Mouse (Mus musculus) MN1 (cell line): ENCODE results near the gene Zfp599.
"Not testable (repeated sequence)": the region's sequence is repeated elsewhere in the genome, so short reads cannot be mapped to it uniquely, and the experiment has no call there.

Source experiments
- DNase-seq: peaks from one replicate; pipeline ENCODE4 v3.0.0-alpha.2; 2016; ENCODE audit warnings: low spot score

The Zfp599 gene

DNA sequence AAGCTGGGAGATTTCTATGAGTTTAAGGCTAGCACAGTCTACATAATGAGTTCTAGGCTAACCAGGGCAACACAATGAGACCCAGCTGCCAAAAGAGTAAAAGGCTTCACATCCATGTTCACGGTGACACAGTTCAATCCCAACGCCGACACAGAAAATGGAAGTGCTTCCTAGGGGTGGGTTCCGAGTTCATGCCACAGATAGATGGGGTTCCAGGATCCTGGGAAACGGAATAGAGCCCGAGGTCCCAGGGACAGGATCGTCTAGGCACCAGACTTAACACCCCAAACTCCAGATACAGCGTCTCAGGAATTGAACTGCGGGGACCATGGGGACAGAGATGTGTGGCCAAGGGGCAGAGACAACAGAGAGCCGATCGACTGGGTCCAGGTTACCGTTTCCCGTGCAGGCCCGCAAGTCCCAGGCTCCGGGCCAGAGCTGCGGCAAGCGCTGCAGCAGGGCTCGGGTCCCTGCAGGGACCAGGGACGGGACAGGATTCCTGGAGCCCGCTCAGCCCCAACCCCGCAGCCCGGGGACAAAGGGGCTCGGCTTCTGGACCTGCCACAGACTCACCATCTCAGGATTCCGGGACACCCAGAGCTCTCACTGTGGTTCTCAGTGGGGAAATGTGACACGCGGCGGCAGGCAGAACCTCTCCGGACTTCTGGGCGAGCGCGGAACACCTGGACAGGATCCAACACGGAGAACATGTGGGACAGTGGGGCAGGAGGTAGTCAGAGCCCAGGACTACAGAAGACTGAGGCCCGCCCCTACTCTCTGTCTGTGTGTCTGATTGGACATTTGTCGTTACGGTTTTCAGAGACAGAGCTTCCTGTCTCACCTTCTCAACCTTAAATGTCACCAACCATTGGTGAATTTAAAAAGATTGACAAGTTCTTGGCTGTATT is at the start of gene Zfp599:
Gene Zfp599, minus strand, starts transcription at position 712 of the 908 bp plus-strand sequence.
- DNase-seq, result peak; percentile 64

DNA sequence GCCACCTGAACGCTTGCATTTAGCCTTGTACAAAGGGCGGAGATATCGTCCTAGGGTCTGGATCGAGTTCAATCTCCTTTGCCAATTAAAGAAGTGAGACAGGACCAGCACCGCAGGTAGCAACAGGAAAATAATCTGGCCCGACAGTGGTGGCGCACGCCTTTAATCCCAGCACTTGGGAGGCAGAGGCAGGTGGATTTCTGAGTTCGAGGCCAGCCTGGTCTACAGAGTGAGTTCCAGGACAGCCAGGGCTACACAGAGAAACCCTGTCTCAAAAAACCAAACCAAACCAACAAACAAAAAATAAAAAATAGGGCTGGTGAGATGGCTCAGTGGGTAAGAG is 48.2 kb upstream of the Zfp599 start:
- not testable (repeated sequence) for DNase-seq

DNA sequence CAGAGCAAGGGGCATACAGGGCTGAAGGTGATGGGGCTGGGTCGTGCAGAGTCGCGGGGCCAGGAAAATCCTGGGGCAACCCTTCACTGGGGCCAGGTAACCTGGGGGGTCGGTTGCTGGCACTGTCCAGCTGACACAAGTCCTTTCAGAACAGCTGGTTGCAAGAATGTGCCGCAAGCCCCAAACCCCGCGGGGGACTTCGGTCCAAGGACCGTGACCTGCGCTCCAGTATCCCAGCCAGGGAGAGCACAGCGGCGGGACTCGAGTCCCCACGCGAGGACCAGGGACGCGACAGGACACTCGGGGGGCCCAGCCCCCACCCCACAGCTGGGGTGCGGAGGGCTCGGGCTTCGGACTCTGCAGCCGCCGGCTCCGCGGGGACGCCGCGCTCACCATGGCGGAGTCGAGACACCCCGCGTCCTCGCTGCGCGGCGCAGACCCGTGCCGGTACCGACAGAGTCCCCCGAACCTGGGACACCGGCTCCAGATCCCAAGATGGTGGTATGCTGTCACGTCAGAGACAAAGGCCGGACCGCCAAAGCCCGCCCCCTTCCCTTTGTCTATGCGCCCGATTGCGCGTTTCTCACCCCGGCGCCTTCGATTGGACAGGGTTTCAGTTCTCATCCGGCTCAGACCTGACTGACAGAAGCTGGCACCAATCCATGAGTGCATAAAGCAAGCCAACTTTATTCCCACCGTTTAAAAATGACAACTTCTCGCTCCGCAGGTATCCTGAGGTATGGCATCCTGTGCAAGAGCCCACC is 47.6 kb upstream of the Zfp599 start, which contains the start of gene Zfp810:
Gene Zfp810, minus strand, starts transcription at position 493 of the 764 bp plus-strand sequence.
- DNase-seq, result peak; percentile 91

DNA sequence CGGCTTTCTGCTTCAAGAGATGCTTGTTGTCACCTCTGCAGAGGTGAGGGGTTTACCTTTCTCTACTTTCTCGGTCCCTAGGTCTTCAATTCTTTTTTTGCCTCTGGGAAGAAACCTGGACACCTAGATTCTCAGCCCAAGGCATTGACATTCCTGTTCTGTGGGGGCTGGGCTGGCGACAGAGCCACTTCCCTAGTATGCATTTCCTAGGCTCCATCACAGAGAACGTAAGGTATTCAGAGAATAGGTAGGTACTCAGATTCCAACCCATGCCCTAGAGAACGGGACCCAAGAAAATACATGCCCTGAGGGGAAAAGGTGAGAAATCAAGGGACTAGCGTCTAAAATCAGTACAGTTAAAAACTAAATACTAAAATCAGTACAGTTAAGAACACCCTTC is 47.0 kb upstream of the Zfp599 start:
- DNase-seq, result no peak

DNA sequence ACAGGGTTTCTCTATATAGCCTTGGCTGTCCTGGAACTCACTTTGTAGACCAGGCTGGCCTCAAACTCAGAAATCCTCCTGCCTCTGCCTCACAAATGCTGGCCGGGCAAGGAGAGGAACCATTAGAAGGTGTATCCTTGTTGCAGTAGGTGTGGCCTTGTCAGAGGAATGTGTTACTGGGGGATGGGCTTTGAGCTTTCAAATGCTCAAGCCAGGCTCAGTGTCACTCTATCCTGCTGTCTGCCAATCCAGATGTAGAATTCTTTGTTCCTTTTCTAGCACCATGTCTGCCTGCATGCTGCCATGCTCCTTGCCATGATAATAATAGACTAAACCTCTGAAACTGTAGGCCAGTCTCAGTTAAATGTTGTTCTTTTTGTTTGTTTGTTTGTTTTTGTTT is 42.5 kb upstream of the Zfp599 start:
- DNase-seq, result no peak

DNA sequence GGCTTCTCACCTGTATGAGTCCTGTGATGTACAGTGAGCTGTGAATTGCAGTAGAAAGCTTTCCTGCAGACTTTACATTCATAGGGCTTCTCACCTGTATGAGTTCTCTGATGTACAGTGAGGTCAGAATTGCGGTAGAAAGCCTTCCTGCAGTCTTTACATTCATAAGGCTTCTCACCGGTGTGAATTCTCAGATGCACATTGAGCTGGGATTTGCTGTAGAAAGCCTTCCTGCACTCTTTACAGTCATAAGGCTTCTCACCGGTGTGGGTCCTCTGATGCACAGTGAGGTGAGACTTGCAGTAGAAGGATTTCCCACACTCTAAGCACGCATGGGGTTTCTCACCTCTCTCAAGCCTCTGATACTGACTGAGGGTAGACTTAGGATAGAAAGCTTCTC is 19.0 kb upstream of the Zfp599 start:
- no peak for DNase-seq

DNA sequence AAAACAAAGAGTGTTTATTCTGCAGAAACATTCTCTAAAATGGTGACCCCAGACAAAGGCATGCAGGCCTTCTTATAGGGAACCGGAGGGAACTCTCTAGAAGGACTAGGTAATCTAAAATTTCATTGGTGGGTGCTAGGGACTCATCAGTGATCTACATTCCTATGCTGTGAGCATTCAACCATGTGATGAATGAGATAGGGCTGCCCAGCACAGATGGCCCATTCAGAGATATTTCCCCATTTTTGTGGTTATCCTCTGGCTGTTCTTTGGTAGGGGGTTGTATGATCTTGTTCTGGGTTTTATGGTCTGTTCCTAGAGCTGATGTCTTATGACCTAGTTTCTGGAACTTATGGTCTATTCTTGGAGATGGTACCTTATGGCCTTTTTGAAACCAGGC is 9.2 kb upstream of the Zfp599 start:
- no peak for DNase-seq

DNA sequence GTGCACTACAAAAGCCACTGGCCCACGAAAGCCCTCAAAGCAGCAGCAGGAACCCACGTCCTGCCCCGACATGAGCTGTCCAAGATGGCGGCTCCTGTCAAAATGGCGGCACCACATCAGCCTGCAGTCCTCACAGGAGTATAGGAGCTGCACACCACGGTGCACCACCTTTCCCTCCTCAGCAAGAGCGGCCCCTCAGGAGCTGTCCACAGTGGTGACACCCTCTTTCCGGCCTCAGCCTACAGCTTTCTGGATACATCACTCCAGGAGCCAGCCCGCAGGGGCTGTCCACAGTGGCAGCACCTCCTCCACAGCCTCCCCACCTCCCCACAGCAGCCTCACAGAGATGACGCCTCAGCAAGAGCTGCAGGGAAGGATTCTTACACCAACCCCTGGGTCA is 2.9 kb upstream of the Zfp599 start:
- no peak for DNase-seq

DNA sequence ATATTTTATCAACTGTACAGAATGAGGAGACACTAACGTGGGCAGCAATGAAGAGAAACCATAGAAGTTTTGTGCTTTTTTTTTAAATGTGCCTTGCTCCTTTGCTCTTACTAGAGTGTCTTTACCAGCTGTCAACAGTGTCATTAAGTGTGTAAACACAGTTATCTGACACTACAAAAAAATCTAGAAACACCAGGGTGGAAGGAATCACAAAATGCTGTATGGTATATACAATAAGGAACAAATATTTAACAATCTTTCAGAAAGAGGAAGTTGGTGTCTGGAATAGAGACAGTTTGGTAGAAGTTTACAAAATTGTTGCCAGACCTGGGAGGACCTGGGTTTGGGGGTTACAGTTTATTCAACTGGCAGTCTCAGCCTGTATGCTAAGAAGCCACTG is 1.9 kb upstream of the Zfp599 start:
- no peak for DNase-seq

DNA sequence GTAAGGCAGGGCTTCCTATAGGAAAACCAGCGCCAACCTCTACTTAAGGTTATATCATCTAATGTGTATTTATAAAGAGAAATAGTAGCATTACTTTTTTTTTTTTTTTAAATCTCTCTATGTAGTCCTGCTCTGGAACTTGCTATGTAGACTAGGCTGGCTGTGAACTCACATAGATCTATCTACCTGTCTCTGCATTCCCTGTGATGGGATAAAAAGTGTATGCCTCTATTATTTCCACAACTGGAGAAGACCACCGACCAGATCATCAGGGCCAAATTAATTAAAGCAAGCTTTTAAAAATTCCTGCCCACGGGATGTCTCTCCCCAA is 362 bp upstream of the Zfp599 start:
- DNase-seq, result no peak

DNA sequence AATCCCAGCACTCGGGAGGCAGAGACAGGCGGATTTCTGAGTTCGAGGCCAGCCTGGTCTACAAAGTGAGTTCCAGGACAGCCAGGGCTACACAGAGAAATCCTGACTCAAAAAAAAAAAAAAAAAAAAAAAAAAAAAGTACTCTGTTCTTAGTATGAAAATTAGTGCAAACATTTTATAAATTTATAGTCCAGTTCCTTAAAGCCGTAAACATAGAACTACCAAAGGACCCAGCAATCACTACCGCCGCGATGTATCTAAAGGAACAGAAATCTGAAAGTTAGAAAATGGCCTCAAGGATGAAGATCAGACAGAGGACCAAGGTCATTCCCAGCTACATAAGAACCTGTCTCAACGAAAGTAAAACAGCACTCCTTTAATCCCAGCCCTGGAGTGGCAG is 911 bp downstream of the Zfp599 start:
- no peak for DNase-seq

DNA sequence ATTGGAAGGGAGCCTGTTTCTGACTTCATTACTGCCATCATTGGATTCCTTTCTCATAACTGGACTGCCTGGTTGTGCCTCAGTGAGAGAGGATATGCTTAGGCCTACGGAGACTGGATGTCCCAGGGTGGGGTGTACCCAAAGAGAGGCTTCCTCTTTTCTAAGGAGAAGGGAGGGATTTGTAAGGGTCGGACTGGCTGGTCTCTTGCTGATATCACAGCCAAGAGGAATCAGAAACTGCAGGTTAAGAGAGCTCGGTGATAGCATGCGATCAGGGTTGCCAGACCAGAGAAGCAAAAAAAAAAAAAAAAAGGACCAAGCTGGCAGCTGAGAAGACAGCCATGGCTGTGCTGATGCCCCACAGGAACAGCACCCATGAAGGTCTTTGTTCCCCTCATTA is 3.1 kb downstream of the Zfp599 start:
- no peak for DNase-seq

DNA sequence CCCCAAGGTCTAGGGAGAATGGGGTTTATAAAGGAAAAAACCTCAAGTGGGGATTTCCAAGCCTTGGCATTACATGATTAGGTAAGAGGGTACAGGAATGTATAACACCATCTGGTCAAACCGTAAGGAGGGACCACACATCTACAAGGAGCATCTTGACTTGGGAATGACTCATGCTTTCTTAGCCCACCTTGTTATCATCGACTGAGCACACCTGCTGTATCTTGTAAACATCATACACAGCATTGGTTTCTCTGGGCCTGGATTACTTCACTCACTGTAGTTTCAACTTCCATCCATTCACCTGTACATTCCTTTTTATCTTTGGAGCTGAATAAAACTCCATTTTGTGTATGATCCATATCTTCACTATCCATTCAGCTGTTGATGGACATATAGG is 15.5 kb downstream of the Zfp599 start:
- DNase-seq, result no peak

DNA sequence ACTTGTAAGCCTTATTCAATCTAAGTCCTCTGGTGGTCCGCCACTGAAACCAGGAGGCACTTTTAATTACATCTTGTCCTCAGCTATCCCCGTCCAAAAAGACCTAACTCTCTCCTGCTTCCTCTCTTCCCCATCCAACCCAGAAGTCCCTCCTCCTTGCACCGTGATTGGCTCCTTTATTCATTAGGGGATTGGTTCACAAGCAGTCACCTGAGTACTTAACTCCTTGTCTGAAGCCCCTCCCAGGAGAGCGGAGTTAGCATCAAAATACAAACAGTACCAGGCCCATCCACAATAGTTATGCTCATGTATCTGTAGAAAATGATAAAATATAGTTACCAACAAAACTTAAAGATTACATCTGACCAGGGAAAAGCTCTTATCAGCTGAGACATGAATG is 19.7 kb downstream of the Zfp599 start:
- DNase-seq, result no peak

DNA sequence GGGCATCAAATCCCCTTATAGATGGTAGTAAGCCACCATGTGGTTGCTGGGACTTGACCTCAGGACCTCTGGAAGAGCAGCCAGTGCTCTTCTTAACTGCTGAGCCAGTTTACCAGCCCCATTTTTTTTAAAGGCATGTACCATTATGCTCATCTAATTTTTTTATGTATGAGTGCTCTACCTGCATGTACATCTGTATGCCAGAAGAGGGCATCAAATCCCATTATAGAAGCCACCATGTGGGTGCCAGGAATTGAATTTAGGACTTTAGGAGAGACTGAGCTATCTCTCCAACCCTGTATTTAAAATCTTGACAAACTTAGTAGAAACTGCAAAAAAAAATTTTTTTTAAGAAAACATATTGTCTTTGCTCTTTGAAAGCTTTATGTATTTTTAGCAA is 29.1 kb downstream of the Zfp599 start:
- no peak for DNase-seq

DNA sequence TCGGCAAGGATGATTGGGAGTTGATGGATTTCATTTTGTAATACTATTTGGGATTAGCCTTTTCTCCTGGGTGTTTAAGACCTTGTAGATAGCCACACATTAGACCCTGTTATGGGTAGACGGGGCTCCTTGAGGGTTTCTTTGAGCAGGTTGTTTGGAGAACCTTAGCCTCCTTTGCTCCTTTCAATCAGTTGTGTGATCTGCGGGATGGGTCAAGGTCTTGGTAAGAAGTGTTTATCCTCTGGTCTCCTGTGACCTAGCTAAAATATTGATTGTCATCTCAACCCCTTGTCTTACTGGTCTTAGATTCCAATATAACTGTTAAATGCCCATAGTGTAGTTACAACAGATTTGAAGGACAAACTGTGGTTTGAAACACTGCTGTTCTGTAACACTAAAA is 29.6 kb downstream of the Zfp599 start:
- no peak for DNase-seq

DNA sequence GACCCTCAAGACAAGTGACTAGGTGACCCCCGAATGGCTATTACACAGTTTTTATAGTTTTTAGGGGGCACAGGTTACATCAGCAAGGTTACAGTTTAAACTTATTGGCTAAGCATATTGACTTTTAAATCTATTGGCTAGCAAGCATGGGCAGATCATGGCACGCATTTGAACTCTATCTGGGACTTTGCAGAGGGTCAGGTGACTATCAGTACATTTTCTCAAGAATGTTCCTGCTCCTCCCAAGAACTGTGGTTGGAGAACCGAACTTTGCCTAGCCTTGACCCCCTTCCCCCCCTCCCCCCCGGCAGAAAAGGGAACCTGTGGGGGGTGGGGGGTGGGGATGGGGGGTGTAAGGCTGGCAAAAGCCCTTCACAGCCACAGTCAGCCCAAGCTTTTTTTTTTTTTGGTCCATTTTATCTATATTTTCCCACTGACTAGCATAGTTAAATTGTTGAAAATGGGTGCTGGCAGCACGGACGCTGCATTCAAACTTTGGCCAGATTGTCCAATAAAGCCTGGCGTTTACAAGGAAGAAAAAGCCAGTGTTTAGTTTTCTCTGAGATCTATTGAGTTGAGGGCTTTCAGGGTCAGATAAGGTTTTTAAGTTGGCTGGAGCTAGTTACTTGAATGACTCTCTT is 30.2 kb downstream of the Zfp599 start:
- no peak for DNase-seq

DNA sequence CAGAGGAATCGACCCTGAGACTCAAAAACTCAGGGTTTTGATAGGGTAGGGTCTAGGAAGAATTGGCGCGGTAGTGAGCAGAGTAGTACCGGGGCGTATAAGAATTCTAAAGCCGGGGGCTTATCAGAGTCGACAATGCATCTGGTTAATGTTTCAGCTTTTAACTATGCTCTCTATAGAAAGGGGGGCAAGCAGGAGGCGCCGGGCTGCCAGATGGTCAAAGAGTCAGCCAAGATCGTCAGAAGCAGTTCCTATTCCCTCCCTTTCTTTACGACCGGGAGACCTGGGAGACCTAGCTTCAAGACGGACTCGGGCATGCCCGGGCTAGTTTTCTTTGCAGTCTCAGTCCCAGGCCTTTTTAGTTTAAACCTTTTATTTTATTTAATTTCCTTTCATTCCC is 32.8 kb downstream of the Zfp599 start:
- no peak for DNase-seq

DNA sequence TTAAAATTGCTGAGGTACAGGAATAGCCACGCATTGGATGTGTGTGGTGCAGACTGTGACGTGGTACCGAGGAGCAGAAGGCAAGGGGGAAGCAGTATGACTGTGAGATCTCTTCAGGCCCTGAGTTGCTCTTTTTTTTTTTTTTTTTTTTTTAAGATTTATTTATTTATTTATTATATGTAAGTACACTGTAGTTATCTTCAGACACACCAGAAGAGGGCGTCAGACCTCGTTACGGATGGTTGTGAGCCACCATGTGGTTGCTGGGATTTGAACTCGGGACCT is 33.4 kb downstream of the Zfp599 start:
- not testable (repeated sequence) for DNase-seq

DNA sequence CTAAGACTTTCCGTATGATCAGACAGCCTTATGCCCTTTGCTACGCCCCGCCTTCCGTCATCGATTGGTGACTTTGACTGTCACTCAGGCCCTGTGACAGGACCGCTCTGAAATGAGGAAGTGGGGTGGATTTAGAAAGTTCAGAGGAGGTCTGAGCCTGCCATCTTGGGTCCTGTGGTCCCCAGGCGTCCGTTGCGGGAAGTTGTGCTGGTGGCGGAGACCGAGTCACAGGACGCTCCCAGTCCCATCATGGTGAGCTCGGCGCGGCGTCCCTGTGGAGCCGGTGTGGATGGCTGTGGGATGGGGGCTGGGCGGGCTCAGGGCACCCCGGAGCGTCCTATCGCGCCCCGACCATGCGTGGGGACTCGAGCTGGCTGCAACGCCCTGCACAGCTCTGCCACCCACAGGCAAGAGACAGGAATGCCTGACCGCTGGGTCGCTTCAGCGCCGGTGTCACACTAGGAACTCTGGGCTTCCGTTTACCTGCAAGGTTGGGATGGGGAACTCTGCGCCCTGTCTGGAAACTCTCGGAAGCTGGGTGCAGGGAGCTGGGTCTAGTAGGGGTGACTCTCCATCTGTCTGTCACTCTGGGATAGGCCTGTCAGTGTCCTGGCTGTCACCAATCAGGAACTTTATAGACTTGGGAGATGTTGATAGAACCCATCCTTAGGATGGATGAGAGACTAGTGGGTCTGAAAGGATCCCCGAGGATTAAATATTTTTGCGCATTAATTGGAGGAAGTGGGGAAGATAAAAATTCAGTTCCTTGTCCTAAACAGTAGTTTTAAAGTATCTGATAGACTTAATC is 33.9 kb downstream of the Zfp599 start, which contains the start of gene Zfp809:
Gene Zfp809, plus strand, starts transcription at position 134 of the 808 bp plus-strand sequence.
- peak; percentile 94 for DNase-seq

DNA sequence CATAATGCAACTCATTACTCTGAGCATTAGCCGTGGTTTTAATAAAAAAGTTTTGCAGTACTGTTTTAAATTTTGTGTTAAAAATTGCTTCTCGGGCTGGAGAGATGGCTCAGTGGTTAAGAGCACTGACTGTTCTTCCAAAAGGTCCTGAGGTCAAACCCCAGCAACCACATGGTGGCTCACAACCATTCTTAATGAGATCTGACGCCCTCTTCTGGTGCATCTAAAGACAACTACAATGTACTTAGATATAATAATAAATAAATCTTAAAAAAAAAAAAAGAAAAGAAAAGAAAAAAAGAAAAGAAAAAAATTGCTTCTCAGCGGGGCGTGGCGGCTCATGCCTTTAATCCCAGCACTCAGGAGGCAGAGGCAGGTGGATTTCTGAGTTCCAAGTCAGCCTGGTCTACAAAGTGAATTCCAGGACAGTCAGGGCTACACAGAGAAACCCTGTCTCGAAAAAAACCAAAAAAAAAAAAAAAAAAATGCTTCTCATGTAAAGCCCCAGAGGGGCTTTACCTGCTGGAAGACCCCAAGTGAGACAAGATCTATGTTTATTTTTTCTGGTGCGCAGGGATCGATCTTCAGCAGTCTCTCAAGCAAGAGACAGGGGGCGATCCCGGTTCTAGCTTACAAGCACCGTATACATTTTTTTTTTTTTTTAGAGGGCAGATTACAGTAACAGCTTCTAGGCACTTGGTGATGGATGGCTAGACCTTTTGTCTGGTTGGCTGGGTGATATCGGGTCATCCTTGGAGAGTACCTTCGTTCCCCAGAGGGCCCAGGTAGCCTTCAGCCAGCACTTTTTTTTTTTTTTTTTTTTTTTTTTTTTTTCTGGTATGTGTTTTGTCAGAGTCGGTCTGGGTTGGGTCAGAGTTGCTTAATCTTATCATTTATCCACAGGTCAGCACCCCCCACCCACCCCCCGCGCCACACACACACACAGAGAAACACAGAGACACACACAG is 34.9 kb downstream of the Zfp599 start:
- peak; percentile 60 for DNase-seq
